Mouse (Mus musculus) thymus, postnatal 14 days (tissue): ENCODE measurements at regions not wholly inside any gene's neighbourhood (a gene's known extent, or its start where the extent isn't known, plus 50 kb on each side); places are given as distances from the start of the nearest gene placed in this dataset.

Experiments used
- DNase-seq: peaks from one replicate; pipeline ENCODE4 v3.0.0; 2021

- no peak for DNase-seq
Observed at GRCm38 (mm10) chr13:107362806-107363687, 341.1 kb upstream of the Kif2a start.

GRCm38 (mm10) chr13:107340802-107341364 is 319.0 kb upstream of the Kif2a start:
- no peak for DNase-seq

GRCm38 (mm10) chr13:107338111-107338510 is 316.2 kb upstream of the Kif2a start:
- no peak for DNase-seq

- DNase-seq: no peak
Observed at GRCm38 (mm10) chr13:107337111-107337510, 315.2 kb upstream of the Kif2a start.

DNA sequence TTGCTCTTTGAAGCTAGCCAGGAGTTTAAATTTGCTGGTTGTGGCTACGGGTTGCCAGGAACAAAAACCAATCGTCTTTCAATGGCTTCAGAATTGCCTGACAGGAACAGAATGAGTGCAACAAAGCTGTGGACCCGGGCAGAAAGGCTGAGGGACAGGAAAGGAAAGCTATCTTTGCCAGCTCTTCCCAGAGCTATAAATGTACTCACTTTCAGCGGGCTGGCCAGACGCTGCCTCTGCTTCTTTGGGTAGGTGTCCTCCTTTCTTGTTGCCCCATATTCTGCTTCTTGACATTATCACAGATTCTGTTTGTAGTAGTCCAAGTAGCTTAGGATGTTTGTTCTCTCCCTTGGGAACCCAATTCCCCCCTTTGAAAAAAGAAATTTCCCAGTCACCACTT is 307.4 kb upstream of the Kif2a start:
- no peak for DNase-seq

DNA sequence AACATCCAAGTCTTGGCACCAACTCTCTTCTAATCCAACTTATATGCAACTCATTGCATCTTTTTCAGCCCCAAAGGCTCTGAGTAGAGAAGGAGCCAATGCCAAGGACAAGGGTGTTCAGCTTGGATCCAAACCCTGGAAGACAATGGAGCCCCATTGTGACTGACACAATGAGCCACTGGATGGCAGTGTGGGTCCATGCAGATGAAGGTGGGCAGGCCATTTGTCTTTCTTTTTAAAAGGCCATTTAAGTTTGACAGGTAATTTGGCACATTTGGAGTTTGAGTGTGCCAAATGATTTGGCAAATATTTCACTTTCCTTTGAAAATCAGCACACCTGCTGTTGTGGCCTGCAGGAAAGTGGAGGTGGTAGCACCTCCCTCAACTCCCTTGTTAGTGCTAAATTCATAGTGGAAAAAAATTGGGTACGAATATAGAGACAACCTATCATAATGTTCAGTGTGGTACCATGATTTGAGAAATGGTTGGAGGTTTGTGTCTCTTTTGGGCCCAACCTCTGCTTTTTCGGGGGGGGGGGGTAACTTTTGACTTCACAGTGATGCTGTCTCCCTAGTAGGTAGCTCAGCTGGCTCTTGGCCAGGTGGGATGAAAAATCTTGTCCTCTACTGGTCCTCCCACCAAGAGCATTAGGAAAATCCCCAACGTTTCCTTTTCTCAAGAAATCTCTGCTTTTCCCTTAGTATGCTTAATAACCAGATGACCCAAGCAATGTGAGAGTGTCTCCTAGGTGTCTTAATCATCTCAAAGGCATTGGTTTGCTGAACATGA is 304.0 kb upstream of the Kif2a start:
- DNase-seq: peak; percentile 63

DNA sequence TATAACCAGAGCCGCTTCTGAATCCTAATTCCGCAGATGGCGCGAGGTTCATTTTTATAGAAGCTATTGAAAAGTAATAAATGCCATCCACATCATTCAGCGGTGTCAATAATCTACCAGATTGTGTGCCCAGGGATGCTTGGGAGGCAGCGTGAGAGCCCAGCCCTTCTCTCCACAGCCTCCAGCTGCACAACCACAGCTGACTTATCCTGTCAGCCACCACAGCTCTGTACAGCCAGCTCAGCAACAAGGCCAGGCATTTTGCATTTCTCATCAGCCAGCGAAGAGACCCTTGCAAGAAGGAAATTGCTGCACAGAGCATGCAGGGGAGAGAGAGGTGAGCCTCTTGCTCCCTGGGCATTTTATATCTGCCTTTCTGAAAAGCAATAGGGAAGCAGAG is 292.8 kb upstream of the Kif2a start:
- no peak for DNase-seq

DNA sequence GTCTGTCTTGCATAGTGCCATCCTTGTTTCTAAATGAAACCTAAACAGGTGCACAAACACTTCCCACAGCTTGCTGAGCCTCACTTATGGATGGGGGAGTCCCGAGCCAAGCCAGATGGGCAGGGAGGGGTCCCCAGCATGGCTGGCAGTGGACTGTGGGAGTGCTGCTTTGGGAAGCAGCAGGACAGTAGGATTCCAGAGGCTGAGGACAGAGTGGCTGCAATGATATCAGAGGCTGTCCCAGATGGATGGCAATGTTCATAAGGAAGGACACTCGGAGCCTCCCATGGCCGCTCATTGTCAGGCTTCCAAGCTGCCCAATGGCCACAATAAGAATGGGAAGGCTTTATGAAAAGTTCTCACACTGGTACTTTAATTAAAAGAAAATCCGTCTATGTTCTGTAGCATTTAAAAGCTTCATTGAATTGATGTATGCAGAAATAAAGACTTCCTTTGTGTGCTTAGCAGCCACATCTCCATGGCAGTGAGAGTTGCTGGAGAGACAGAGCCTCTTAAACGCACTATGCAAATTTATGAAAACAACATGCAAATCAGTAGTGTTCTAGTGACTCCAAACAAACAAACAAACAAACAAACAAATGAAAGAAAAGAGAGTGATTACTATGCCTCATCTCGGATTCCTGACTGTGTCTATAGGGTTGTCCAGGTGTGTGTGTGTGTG is 287.2 kb upstream of the Kif2a start:
- DNase-seq: no peak

DNA sequence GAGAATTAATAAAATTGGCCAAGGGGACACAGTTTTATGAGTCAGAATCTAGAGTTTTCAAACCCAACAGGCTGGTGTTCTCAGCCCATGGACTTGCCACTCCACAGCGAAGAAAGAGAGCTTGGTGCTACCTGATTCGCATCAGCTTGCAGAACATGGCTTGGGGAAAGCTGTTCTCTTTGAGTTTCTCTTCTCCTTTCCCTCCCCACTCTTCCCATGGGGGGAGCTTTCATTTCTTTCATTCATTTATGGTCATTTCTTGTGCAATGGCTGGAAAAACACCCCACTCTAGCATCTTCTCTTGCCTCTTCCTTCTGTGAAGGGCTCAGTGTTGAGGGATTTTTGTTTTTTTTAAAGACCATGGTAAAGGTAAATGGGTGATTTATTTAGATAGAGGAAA is 286.5 kb upstream of the Kif2a start:
- DNase-seq: no peak

DNA sequence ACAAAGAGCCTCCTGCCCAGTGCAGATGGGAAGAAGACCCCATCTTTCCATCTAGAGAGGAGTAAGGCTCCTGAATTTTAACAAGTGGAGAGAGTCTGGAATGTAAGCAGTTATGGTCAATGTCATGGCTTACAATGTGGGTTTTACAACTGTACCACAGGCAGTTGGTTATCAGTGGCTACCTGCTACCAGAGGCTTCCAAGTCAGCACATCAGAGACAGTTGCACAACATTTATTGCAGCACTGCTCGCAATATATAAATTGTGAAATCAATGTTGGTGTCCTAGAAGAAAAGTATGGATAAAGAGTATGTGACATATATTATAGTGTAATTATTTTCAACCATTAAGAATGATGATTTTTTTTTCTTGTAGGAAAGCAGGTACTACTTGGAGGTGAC is 285.0 kb upstream of the Kif2a start:
- no peak for DNase-seq

- DNase-seq: no peak
Observed at GRCm38 (mm10) chr13:107306232-107306631, 284.3 kb upstream of the Kif2a start.

DNA sequence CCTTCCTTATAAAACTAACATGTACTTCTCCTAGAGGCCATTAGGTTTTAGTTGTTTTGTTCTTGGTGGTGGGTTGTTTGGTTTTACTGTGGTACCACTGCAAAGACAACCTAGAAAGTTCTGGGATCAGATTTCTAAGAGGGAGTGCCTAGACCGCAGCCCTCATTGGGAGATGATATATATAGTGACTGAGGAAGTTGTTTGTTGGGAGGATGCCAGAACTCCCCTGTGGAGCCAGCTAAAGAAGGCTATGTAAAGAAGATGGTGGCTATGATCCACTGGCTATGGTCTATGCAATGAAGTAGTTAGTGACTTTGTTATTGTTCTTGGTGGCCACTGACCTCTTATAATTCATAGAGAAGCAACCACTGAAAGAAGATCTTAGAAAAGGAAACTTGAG is 283.8 kb upstream of the Kif2a start:
- DNase-seq: no peak

GRCm38 (mm10) chr13:107303878-107304277 is 282.0 kb upstream of the Kif2a start:
- DNase-seq: no peak

GRCm38 (mm10) chr13:107303322-107303721 is 281.4 kb upstream of the Kif2a start:
- DNase-seq: no peak

- DNase-seq: no peak
Observed at GRCm38 (mm10) chr13:107300792-107301191, 278.9 kb upstream of the Kif2a start.

DNA sequence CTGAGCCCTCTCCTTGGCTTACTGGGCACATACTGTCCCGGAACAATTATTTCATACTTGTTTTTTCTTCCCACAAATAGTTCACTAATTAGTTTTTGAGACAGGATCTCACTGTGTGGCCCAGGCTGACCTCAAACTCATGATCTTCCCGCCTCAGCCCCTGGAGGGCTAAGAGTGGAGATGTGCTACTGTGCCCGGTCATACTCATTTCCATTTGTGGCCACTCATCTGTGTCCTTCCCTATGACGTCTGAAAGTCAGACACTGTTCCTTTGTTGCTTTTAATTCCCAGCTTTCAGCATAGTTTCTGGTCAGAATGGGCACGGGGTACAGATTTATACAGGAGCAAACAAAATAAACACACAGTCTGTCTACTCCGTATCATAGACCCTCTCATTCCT is 242.7 kb upstream of the Kif2a start:
- DNase-seq: no peak

DNA sequence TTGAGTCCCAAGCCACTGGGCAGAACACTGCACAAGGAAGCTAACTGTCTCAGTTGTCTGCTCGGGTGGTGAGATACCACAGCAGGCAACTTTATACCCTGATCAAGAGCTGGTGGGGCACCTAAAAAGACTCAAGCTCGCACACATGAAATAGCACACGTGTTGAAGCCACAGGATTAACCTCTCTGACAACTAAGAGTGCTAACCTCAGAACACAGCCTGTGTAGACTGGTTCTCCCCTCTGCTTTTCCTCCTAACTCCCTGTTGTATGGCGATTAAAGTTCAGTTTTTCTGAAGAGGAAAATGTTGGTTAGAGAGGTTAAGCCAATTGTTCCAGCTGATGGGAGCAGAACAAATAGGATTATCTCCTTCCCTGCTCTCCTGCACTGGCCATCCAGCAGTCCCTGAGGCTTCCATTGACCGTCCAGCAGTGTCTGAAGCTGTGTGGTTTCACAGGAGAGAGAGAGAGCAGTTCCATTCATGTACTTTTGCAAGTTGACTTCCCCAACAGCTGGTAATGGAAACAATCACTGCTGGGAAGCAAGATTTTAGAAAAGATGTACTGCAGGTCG is 239.6 kb upstream of the Kif2a start:
- no peak for DNase-seq

GRCm38 (mm10) chr13:107260274-107260673 is 238.3 kb upstream of the Kif2a start:
- no peak for DNase-seq

DNA sequence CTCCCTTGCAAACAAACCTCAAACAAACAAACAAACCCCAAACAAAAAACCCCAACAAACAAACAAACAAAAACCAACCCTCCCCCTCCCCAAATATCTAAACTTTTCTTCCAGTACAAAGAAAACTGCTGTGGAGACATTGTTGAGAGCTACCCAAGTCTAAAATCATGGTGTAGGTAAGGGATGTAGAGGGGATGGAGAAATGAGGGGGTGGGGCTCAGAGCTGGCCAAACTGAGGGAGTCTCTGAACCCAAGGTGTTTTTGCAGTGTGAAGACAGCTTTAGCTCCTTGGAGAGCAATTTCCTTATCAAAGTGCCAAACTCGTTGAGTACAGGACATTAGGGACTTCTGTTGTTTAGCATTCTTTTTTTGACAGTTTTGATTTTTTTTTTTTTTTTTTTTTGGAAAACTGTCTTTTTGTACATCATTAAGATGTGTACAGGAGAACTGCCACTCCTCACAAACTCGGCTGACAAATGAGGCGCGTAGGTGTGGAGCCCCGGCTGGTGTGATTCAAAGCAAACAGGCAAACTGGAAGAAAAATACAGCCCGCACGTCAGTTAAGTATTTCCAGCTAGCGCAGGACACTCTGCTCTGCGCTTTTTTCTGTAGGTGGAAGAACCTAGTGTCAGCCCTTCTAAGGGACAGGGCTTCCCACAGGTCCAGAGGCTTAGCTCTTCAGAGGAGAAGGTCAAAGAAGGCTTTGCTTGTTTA is 226.0 kb upstream of the Kif2a start:
- DNase-seq: no peak

GRCm38 (mm10) chr13:107246956-107247751 is 225.2 kb upstream of the Kif2a start:
- no peak for DNase-seq

- no peak for DNase-seq
Observed at GRCm38 (mm10) chr13:107244173-107244572, 222.2 kb upstream of the Kif2a start.
